Mouse (Mus musculus) retina, adult 2 months (tissue): ENCODE data around the gene Trp53i11.

Experiments
- DNase-seq: peaks from one replicate; pipeline ENCODE4 v3.0.0-alpha.2; 2012; ENCODE audit warnings: low read depth, low spot score

Trp53i11 gene

DNA sequence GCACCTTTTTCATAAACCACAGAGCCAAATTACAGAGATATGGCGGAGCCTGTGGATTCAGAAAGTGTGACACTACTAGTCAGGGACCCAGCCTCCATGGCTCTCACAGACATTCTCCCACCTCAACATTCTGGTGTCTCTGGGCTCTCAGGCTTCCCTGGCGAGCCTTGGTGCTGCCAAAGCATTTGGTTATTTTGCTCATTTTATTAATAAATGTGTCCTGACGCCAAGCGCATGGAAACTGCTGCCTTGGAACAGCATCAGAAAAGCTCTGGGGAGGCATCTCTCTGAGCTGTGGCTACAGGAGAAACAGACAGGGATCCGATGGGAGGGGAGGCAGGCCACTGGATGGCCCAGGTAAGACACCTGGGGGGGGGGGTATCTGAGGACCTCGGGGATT lies 15.4 kb upstream of the Trp53i11 start:
- no peak for DNase-seq

- DNase-seq: no peak
These were observed 14.9 kb upstream of the Trp53i11 start for GRCm38 (mm10) chr2:93172460-93172859.

DNA sequence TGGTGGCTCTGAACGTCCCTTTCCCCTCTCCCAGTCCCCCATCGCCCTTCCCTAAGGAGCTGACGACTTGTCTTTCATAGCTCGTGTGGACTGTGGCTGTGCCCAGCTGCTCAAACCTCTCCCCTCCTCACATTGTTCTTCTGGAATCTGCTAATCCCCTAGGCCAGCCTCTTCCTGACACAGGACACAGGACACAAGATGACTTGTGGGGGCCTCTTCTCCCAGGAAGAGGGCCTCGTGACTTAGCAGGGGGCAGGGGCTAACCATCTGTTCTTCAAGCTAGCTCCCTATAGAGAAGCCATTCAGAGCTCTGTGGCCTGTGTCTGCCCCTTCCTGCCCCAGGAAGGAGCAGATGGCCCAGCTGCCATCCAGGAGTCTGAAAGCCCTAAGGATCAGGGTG lies 13.2 kb upstream of the Trp53i11 start:
- no peak for DNase-seq

- no peak for DNase-seq
These were observed 12.1 kb upstream of the Trp53i11 start for GRCm38 (mm10) chr2:93175278-93175677.

DNA sequence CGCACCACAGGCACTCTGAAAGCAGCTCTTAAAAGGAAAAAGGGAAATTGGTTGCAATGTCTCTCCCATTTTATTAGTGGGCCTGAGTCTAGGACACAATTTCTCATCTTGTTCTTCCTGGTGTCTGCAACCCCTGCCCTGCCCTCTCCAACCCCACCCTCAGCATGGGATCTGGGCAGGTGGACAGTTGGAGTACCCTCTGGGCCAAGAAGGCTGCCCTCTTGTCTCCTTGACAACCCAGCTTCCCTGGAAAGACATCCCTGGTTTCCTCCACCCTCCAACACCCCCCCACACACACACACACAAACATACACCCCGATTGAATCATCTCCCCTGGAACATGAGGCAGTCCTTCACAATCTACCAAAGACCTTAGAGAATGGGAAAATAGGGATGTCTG lies 11.6 kb upstream of the Trp53i11 start:
- no peak for DNase-seq

GRCm38 (mm10) chr2:93176193-93176798 lies 11.1 kb upstream of the Trp53i11 start:
- DNase-seq: no peak

GRCm38 (mm10) chr2:93176871-93177667 lies 10.3 kb upstream of the Trp53i11 start:
- DNase-seq: no peak

- no peak for DNase-seq
These were observed 9.6 kb upstream of the Trp53i11 start for GRCm38 (mm10) chr2:93177668-93178312.

DNA sequence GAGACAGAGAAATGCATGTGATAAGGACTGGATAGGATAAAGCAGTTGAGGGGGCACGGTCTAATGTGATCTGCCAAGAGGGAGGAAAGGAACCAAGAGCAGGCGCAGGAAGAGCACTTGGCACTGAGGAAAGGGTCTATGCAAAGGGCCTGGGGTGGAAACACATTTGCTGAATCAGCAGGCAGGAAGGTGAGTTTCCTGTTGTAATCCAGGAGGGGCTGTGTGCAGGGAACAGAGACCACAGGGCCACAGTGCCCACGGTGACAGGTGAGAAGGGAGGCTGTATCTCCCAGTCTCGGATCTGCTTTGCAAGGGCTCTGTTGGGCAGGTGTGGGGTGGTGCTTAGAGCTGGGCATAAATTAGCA lies 9.1 kb upstream of the Trp53i11 start:
- no peak for DNase-seq

DNA sequence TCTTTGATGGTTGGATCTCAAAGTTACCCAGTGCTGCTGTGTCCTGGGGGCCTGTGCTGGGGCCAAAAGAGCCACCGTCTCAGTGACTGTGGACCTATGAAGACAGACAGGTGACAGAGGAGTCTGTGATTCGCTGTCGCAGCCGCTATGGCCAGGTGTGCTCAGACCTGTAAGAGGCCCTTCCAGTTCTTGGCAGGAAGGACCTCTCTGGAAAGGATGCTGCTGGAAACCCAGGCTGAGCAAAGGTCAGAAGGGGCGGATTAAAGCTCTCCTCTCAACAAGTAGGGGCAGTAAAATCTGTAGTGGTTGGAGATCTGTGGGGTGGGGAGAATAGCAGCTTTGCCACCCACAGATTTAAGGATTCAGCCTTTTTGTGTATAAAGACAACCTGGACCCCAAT lies 7.7 kb upstream of the Trp53i11 start:
- no peak for DNase-seq

DNA sequence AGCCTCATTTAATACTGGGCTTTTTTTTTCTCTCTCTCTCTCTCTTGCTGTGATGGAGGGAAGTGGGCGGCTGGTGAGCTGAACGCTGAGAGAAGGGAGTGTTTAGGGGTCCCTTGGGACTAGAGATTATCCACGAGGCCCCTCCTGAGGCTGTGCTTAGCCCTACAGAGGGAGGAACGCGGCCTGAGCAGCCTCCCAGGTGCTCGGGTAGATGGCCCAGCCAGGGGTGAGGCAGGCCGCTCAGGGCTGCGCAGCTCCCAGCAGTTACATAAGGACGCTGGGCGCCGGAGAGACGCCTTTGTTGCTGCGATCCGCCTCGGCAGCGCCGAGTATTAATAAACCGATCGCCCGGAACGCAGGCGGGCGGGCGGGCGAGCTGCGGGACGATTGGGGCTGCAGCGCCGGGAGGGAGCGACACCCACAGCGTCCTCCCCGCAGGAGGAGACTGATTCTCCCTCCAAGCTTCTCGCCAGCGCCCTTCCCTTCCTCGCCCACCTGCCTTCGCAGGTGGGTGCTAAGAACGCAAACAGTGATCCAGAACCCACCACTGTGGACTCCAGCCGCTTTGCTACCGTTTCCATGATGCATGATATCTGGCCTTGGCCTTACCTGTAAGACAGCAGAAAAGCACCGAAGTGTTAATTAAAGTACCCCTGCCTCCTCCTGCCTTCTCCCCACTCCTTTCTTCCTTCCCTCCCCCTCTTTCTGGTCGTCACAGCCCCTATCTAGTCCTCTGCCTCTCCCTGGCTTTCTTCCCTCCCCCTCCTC lies 7.1 kb upstream of the Trp53i11 start:
- no peak for DNase-seq

- DNase-seq: no peak
These were observed 4.5 kb upstream of the Trp53i11 start for GRCm38 (mm10) chr2:93182859-93183258.

GRCm38 (mm10) chr2:93188020-93188760 lies 842 bp downstream of the Trp53i11 start:
- no peak for DNase-seq

DNA sequence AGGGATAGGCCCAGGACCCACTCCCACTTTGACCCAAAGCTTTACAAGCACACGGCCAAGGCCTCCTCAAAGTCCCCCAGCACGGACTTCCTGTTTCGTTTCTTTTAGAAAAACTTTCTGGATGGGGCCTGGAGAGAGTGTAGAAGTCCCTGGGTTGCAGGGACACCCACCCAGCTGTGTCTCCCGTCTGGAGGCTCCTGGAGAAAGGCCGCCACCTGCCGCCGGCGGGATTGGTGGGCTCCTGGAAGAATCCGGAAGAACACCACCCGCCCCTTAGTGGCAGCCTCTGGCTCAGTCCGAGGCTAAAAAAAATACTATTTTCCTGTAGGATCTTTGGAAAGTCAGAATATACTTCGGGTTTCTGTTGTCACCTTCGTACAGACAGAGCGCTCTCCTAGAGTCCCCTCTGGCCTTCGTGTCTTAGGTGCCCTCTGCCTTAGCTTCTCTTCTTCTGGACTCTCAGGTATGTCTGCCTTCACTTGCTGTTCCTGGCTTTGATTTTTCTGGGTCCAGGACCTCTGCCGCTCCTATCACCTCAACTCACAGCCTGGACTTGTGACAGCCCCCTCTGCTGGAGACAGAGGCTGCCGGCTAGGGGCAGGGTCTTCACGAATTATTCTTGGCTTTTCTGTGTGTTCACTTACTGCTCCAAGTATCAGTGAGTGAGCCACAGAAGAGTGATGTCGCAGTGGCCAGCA lies 1.6 kb downstream of the Trp53i11 start:
- no peak for DNase-seq

DNA sequence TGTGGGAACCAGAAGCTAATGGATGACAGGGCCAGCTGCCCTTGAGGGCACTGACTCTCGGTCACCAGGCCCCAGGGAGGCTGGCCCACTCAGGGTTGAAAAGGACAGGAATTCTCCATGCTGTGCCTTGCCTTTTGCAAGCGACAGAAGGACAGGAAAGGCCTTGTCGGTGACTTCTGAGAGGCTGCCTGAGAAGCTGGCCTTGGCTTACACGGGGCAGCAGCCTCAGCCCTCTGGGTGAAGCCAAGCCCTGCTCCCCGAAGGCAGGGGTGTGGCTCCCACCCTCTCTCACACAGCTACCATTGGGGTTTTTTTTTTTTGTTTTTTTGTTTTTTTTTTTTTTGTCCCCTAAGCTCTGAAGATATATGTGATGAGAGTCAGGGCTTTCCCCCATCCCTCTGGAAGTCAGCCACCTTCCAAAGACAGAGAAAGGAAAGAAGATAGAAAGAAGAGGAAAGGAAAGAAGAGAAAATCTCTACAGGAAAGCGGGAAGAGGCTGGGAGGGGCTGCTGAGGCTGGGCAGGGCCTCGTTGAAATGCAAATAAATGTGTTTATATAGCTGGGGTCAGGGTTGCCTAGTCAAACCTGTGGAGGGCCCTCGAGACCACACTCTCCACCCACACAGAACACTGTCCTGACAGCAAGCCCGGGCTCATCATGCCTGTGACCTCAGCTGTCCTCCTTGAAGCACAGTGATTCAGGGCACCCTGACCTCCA lies 3.6 kb downstream of the Trp53i11 start:
- no peak for DNase-seq

- no peak for DNase-seq
These were observed 4.3 kb downstream of the Trp53i11 start for GRCm38 (mm10) chr2:93191488-93192181.

- DNase-seq: no peak
These were observed 4.8 kb downstream of the Trp53i11 start for GRCm38 (mm10) chr2:93192182-93192560.

GRCm38 (mm10) chr2:93192671-93193080 lies 5.3 kb downstream of the Trp53i11 start:
- no peak for DNase-seq

- no peak for DNase-seq
These were observed 6.5 kb downstream of the Trp53i11 start for GRCm38 (mm10) chr2:93193806-93194205.

- DNase-seq: peak; percentile 61
These were observed 11.5 kb downstream of the Trp53i11 start for GRCm38 (mm10) chr2:93198846-93199245.
